Mouse (Mus musculus): ENCODE measurements around the gene Fgf15. TPM values are rescaled to one million over a fixed set of nuclear protein-coding genes. Genes with fewer than 3 reads are reported as not detected.
A peak's percentile ranks its signal among the peaks of the same experiment; 100 is the strongest.

The Fgf15 gene
- polyA plus RNA-seq (2016; fragmentation: Nextera tagmentation; extraction: Ambion mirVana): 0.41 and 1.5 TPM in 2 replicates

DNA sequence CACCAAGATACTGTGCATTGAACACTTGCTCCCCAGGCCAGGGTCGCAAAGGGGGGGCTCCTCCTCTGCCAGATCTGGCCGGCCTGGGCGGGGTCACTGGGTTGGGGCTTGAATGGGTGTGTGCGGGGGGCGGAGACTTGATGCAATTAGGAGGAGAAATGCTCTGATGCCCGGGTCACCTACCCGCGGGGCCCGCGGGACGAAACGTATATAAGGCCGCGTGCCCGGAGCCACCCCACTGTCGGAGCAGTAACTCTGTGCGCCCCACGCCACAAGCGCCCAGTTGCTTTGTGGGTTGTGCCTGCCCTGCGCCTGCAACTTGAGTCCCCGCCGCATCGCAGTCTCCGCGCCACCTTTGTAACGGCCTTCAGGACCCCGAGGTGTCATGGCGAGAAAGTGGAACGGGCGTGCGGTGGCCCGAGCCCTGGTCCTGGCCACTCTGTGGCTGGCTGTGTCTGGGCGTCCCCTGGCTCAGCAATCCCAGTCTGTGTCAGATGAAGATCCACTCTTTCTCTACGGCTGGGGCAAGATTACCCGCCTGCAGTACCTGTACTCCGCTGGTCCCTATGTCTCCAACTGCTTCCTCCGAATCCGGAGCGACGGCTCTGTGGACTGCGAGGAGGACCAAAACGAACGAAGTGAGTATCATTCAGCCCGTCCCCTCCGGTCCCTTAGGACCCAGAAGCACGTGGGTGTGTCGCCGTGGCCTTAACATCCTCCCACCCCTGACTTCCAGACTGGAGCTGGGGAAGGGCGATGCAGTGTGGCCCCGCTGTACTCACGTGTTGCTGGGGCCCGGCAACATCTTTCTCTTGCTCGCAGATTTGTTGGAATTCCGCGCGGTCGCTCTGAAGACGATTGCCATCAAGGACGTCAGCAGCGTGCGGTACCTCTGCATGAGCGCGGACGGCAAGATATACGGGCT lies at the start of gene Fgf15:
Gene Fgf15 (plus strand): TSS at position 238 of the 925 bp plus-strand sequence.
- Histone ChIP-seq H3K4me3 (peak within 1 kb of the TSS; percentile 64), H3K36me3 (no peaks in the 10 kb centered on the region), H3K27me3 (ENCODE audit: insufficient read depth, poor library complexity, severe bottlenecking) (peaks cover 86% of the 10 kb centered on the region), H3K27ac (peak within 1 kb of the TSS; percentile 65), H3K4me1 (peaks cover 24% of the 10 kb centered on the region), H3K9me3 (no peaks in the 10 kb centered on the region)
- under 1% methylated on average over 65 of the region's 65 CpGs for WGBS
- no peak for DNase-seq (ENCODE audit: low spot score)

DNA sequence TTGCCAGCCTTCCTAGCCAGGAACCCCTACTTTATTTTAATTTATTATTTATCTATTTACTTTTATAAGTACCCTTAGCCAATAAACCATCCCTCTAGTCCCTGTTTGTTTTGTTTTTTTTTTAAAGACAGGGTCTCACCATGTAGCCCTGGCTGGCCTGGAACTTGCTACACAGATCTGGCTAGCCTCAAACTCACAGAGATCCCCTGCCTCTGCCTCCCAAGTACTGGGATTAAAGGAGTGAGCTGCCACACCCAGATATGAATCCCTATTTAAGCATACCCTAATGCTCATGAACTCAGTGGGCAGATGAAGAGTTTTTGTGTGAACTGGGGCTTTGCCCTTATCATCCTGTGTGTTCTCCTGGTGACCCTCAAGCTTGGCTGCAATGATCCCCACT lies 49.3 kb upstream of the Fgf15 start, which contains the start of gene Fgf4:
Gene Fgf4 (plus strand): TSS at position 301 of the 400 bp plus-strand sequence.
- H3K9me3 ChIP-seq: no peaks in the 10 kb centered on the region
- DNase-seq (ENCODE audit: low spot score): no peak
- H3K27ac ChIP-seq: no peak within 1 kb of the TSS
- H3K4me1 ChIP-seq: no peaks in the 10 kb centered on the region
- no peaks in the 10 kb centered on the region for H3K36me3 ChIP-seq
- H3K27me3 ChIP-seq (ENCODE audit: insufficient read depth, poor library complexity, severe bottlenecking): peaks cover 65% of the 10 kb centered on the region
- no peak within 1 kb of the TSS for H3K4me3 ChIP-seq

DNA sequence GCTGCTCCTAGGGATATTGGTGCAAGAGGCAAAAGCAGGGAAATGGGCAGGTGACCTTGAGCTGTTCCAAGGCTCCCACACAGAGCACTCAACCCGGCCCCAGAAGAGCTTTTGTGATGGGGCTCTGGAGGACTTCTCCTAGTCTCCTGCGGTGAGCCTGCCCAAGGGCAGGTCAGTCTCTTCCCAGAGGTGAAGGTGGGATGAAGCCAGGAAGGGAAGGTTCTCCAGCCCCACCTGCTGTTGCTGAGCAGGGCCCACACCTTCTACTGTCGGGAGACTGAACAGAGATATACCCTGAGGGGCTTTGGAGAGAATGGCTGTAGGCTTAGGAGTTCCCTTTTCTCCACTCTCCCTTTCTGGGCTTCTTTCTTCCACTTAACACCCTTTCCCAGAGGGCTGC lies 45.0 kb upstream of the Fgf15 start:
- Histone ChIP-seq H3K4me3 (no peak overlapping the region), H3K27me3 (ENCODE audit: insufficient read depth, poor library complexity, severe bottlenecking) (peaks cover 50% of the 10 kb centered on the region; the same call in 1 of the 2 replicates), H3K4me1 (no peaks in the 10 kb centered on the region), H3K27ac (no peak overlapping the region), H3K36me3 (no peaks in the 10 kb centered on the region), H3K9me3 (no peaks in the 10 kb centered on the region)
- no peak for DNase-seq (ENCODE audit: low spot score)
- WGBS: 42% methylated on average over 3 of the region's 3 CpGs

DNA sequence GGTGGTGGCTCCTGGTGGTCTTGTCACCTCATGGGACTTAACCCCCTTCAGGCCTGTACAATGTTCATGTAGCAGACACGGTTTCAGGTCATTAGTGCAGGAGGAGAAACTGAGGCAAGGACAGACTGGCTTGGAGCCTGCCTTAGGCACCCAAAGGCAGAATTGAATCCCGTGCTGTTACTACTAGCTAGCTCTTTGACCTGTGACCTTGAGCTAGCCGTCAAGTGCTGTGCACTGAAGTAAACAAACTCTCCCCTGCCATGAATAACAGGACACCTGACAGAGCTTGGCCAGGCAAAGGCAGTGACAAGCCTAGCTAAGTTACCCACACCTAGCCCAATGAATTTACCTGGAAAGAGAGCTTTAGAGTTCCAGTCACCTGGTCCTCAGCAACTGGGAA lies 41.4 kb upstream of the Fgf15 start:
- no peak for DNase-seq (ENCODE audit: low spot score)
- Histone ChIP-seq H3K27me3 (ENCODE audit: insufficient read depth, poor library complexity, severe bottlenecking) (peaks cover 66% of the 10 kb centered on the region), H3K4me1 (no peaks in the 10 kb centered on the region), H3K27ac (no peak overlapping the region), H3K9me3 (no peaks in the 10 kb centered on the region), H3K4me3 (no peak overlapping the region), H3K36me3 (no peaks in the 10 kb centered on the region)
- 44% methylated on average over 3 of the region's 3 CpGs for WGBS

DNA sequence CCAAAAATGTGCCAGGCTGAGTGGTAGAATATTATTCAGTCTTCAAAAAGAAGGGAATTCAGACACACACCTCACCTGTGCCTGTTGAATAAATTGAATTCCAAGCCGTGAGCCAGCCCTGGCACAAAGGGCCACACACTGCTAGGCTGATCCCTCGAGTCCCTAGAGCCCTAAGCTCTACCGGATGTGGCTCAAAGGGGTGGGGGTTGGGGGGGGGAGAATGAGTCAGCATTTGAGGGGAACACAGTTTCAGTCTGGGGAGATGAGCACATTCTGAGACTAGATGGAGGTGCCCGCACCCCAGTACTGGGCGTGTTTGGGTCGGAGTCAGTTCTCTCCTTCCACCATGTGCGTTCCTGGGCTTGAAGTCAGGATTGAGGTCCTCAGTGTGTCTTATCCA lies 39.2 kb upstream of the Fgf15 start:
- Histone ChIP-seq H3K27me3 (ENCODE audit: insufficient read depth, poor library complexity, severe bottlenecking) (peaks cover 81% of the 10 kb centered on the region), H3K36me3 (no peaks in the 10 kb centered on the region), H3K4me3 (no peak overlapping the region), H3K27ac (no peak overlapping the region), H3K9me3 (no peaks in the 10 kb centered on the region), H3K4me1 (peaks cover 14% of the 10 kb centered on the region)
- DNase-seq (ENCODE audit: low spot score): no peak
- 90% methylated on average over 7 of the region's 7 CpGs for WGBS

DNA sequence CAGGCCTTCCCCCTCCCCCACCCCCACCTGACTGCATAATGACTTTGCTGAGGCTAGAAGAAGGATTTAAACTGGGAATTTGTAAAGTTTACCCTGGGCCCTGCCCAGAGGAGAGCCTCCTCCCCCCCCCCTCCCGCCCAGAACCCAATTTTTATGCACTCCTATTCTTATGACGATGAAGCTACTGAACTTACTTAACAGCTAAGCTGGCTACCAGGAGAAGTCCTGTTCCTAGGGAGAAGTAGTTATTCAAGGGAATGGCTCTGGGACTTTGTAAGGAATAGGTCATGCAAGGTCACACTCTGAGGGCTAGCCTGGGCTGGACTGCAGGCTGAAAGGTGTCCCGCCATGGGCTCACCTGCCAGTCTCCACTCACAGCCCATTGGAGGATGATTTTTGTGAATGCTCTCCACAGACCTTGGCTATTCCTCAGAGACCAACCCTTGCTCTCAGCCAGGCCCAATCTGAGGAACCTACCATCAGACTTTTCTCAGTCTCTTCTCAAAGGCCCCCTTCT lies 38.4 kb upstream of the Fgf15 start:
- Histone ChIP-seq H3K36me3 (no peaks in the 10 kb centered on the region), H3K4me1 (peaks cover 14% of the 10 kb centered on the region), H3K9me3 (no peaks in the 10 kb centered on the region), H3K4me3 (no peak overlapping the region), H3K27me3 (ENCODE audit: insufficient read depth, poor library complexity, severe bottlenecking) (peaks cover 88% of the 10 kb centered on the region), H3K27ac (no peak overlapping the region)
- WGBS: 70% methylated on average over 3 of the region's 3 CpGs
- DNase-seq (ENCODE audit: low spot score): no peak

DNA sequence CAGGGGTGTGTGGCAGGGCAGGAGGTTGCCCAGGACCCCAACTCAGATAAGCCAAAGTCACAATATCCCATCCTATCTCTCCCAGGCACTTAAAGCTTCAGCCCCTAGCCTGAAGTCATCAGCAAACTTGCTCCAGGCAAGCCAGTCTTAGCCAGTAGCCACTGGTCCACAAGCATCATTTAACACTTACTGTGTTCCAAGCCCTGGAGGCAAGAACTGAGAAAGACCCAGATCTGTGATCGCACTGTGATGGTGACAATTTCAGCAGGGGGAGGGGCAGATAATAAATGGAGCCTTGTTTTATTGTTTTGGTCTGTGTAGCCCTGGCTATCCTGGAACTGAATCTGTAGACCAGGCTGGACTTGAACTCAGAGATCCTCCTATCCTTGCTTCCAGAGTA lies 37.6 kb upstream of the Fgf15 start:
- Histone ChIP-seq H3K4me1 (peaks cover 14% of the 10 kb centered on the region), H3K4me3 (no peak overlapping the region), H3K36me3 (no peaks in the 10 kb centered on the region), H3K27me3 (ENCODE audit: insufficient read depth, poor library complexity, severe bottlenecking) (peaks cover 93% of the 10 kb centered on the region), H3K27ac (no peak overlapping the region), H3K9me3 (no peaks in the 10 kb centered on the region)
- DNase-seq (ENCODE audit: low spot score): no peak
- WGBS: 91% methylated on average over 1 of the region's 1 CpGs

DNA sequence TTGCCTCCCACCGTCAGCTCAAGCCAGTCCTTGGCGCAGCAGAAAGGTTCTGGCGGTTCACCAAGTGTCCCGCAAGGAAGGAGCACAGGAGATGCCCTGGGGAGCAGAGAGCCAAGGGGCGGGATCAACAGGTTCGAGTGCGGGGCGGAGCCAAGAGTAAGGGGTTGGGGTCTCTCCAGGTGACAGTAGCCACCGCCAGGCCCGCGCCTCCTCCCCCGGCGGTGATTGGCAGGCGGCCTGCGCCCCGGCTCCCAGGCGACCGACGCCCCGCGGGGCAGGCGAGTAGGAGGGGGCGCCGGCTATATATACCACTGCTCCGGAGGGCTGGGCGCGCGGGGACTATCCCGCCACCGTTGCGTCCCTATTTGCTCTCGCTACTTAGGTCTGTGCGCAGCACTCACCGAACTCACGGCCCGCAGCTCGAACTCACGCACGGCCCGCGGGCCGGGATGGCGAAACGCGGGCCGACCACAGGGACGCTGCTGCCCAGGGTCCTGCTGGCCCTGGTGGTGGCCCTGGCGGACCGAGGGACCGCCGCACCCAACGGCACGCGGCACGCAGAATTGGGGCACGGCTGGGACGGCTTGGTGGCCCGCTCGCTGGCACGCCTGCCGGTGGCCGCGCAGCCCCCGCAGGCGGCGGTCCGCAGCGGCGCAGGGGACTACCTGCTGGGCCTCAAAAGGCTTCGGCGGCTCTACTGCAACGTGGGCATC lies 35.1 kb upstream of the Fgf15 start:
- peaks cover 14% of the 10 kb centered on the region for H3K4me1 ChIP-seq
- DNase-seq (ENCODE audit: low spot score): no peak
- H3K9me3 ChIP-seq: no peaks in the 10 kb centered on the region
- WGBS: 2% methylated on average over 69 of the region's 72 CpGs
- H3K27ac ChIP-seq: peak overlapping the region; percentile 25
- H3K27me3 ChIP-seq (ENCODE audit: insufficient read depth, poor library complexity, severe bottlenecking): peaks cover 98% of the 10 kb centered on the region
- H3K36me3 ChIP-seq: no peaks in the 10 kb centered on the region
- peak overlapping the region; percentile 50 for H3K4me3 ChIP-seq

DNA sequence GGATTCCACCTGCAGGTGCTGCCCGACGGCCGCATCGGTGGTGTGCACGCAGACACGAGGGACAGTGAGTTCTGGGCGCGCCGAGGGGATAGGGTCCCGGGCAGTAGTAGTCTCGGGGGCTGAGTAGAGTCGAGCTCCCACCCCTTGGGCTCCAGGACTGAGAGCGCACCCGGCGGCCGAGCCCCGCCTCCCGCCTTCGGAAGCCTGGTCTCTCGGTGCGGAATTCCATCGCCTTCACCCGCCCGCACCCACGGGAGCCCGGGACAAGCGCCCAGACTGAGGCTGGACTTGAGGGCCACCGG lies 34.6 kb upstream of the Fgf15 start:
- Histone ChIP-seq H3K4me3 (peak overlapping the region; percentile 50), H3K27me3 (ENCODE audit: insufficient read depth, poor library complexity, severe bottlenecking) (peaks cover 98% of the 10 kb centered on the region), H3K36me3 (no peaks in the 10 kb centered on the region), H3K9me3 (no peaks in the 10 kb centered on the region), H3K27ac (no peak overlapping the region), H3K4me1 (peaks cover 14% of the 10 kb centered on the region)
- WGBS: under 1% methylated on average over 28 of the region's 28 CpGs
- no peak for DNase-seq (ENCODE audit: low spot score)

DNA sequence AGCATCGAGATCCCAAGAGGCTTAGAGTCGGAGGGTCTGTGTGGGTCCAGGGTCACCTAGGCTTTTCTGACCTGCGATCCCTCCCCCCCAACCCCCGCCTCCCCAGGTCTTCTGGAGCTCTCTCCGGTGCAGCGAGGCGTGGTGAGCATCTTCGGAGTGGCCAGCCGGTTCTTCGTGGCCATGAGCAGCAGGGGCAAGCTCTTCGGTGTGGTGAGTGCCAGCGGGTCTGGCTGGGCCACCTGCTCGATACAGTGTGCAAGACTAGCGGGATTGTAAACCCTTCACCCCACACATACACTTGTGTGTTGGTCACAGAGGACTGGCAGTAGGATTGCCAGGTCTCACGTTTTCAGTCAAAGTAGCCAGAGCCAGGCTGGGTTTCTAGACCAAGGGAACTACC lies 34.2 kb upstream of the Fgf15 start:
- peaks cover 14% of the 10 kb centered on the region for H3K4me1 ChIP-seq
- peak overlapping the region; percentile 50 for H3K4me3 ChIP-seq
- H3K27ac ChIP-seq: no peak overlapping the region
- H3K9me3 ChIP-seq: no peaks in the 10 kb centered on the region
- peaks cover 98% of the 10 kb centered on the region for H3K27me3 ChIP-seq (ENCODE audit: insufficient read depth, poor library complexity, severe bottlenecking)
- H3K36me3 ChIP-seq: no peaks in the 10 kb centered on the region
- no peak for DNase-seq (ENCODE audit: low spot score)
- 1% methylated on average over 15 of the region's 15 CpGs for WGBS

DNA sequence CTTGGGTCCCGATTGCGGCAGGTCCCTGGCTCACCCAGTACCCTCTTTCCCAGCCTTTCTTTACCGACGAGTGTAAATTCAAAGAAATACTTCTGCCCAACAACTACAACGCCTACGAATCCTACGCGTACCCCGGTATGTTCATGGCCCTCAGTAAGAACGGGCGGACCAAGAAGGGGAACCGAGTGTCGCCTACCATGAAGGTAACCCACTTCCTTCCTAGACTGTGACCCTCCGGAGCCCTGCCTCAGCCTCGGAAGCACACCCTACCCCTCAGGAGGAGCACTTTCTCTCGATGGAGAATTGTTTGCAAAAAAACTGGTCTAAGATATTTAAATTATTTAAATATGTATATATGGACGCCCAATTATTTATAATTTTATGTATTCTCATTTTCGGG lies 33.6 kb upstream of the Fgf15 start:
- Histone ChIP-seq H3K9me3 (no peaks in the 10 kb centered on the region), H3K4me3 (no peak overlapping the region), H3K27ac (no peak overlapping the region), H3K27me3 (ENCODE audit: insufficient read depth, poor library complexity, severe bottlenecking) (peaks cover 98% of the 10 kb centered on the region), H3K4me1 (peaks cover 14% of the 10 kb centered on the region), H3K36me3 (no peaks in the 10 kb centered on the region)
- DNase-seq (ENCODE audit: low spot score): no peak
- 6% methylated on average over 18 of the region's 18 CpGs for WGBS

DNA sequence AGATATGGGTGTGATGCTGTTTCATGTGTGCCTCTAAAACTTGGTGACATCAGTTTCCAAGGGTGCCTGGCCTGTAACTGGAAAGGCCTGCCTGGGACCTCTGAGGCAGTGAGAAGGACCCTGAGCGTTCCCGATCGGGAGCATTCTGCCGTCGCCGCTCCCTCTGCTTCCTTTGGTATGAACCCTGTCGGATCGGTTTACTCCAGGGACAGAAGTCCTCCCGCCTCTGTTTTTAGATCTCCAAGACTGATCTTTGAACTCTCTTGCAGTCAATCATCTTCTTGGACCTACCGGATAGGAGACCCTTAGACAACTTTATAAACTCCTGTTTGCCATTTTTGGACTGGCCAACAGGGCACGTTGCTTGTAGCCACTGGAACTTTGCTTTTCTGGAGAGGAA lies 33.1 kb upstream of the Fgf15 start:
- Histone ChIP-seq H3K36me3 (no peaks in the 10 kb centered on the region), H3K4me1 (peaks cover 14% of the 10 kb centered on the region), H3K4me3 (no peak overlapping the region), H3K9me3 (no peaks in the 10 kb centered on the region), H3K27me3 (ENCODE audit: insufficient read depth, poor library complexity, severe bottlenecking) (peaks cover 96% of the 10 kb centered on the region), H3K27ac (no peak overlapping the region)
- no peak for DNase-seq (ENCODE audit: low spot score)
- 3% methylated on average over 11 of the region's 11 CpGs for WGBS

DNA sequence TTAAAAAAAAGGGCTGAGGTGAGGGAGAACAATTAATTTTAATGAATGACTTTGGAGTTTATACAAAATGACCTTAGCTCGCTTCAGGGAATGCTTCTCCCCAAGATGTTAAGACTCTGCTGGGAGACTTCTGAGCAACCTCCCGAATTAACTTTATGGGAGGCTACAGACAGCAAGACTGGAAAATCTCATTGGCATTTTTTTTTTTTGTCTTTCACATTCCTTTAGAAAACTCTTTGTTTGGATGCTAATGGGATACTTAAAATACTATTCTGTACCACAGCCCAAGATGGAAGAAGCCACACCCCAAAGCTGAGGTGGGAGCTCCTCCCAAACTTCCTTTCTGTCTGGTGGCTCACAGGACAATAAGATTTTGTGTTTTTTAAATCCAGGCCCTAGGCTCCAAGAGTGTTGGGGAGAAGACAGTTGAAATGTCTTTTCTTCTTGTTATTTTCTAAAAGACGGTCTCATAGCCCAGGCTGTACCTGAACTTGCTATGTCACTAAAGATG lies 32.1 kb upstream of the Fgf15 start:
- Histone ChIP-seq H3K27ac (no peak overlapping the region), H3K36me3 (no peaks in the 10 kb centered on the region), H3K4me3 (no peak overlapping the region), H3K9me3 (no peaks in the 10 kb centered on the region), H3K27me3 (ENCODE audit: insufficient read depth, poor library complexity, severe bottlenecking) (peaks cover 93% of the 10 kb centered on the region), H3K4me1 (peaks cover 14% of the 10 kb centered on the region)
- WGBS: 58% methylated on average over 3 of the region's 3 CpGs
- no peak for DNase-seq (ENCODE audit: low spot score)

Measured in heart, embryonic 10.5 days (tissue).